Mouse (Mus musculus) thymus, adult 18-20 months (tissue): Measurements from ENCODE around the gene Rhoj.
A peak's percentile ranks its signal among the peaks of the same experiment; 100 is the strongest.
"Not testable (repeated sequence)": the region's sequence is repeated elsewhere in the genome, so short reads cannot be mapped to it uniquely, and the experiment has no call there.

Source experiments
- DNase-seq, 2 experiments: peaks; one replicate each; pipeline ENCODE4 v3.0.0; 2022; ENCODE audit warnings: mixed read lengths in 2 of 2

The Rhoj gene

DNA sequence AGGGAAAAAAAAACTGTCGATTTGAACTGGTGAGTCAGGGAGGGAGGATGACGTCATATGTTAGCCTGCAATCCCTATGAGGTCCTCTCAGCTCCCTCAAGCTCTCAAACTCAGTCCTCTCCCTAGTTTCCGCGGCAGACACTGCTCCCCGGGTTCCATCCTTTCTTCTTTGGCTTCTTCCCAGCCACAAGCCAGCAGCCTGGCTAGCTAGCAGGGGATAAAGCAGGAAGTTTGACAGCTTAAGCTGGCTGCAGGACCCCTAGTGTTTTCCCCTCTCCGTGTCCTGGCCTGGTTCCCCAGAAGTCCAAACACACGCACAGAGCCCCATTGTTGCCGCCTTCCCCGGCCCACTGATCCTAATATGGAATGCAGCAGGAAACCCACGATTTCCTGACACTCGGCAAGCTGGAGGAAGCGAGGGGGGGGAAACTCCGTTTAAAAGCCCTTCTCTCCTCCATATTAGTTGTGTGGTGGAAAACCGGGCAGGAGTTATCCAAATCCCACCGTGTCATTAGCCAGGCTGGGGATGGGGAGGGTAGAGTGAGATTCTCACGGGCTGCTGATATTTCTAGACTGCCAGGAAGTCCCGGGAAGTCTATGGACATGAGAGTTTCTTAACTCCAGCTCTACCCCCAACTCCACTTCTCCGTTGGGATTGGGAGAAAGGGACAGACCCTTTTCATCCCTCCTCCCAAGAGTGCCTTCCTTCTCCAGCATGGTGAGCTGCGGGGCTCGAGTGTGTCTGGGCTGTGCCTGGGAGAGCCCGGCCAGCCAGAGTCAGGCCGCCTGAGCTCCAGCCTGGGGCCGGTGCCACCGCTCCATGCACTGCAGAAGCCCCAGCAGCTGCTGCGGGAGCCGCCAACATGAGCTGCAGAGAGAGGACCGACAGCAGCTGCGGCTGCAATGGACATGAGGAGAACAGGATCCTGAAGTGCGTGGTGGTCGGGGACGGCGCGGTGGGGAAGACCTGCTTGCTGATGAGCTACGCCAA lies at the start of gene Rhoj:
Gene Rhoj (plus strand): TSS at position 362 of the 991 bp plus-strand sequence.
- DNase-seq: no peak

DNA sequence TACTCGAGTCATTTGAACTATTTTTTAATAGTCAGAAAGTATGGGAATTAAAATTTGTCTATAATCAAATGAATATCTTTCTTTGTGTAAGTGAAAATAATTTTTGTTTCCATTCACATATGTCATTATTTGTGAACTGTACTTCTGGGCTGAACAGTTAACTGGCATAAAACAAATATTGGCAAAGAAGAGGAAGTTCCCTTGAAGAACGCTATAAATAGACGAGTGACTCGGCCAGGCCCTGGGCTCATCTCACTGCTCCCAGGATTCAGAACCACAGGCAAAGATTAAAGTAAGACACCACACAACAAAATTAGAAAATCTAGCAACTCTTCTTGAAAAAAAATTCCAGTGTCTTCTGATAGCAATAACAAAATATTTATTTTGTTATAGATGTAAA lies 36.4 kb upstream of the Rhoj start:
- no peak for DNase-seq

DNA sequence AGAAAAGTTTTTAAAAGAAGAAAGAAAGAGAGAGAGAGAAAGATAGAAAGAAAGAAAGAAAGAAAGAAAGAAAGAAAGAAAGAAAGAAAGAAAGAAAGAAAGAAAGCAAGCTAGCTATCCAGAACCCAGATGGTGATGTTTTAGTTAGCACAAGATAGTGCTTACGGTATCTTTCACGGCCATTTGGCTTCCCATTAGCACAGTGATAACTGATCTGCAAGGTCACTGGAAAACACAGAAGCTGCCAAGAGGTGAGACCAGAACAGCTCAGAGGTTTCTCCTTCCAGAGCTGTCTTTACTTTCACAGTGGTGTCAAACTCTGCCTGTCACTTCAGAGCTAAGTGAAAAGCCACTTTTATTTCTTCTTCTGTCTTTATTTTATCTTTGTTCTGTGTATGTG lies 32.4 kb upstream of the Rhoj start:
- DNase-seq: no peak

DNA sequence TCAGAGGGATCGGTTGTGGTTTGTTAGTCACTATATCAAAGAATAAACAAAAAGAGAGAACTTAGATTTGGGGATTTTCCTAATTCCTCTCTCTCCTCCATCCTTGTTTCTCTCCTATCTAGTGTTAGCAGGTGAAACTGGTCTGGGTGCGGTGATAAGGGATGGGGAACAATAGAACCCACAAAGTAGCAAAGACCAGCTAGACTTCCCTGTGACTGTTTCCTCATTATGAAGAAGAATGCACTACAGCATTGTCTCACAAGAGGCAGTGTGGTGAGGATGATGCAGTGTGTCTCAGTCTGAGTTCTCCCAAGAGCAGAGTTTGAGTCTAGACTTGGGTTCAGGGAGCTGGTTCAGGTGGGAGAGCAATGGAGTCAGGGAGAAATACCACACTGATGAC lies 30.7 kb upstream of the Rhoj start:
- no peak for DNase-seq

DNA sequence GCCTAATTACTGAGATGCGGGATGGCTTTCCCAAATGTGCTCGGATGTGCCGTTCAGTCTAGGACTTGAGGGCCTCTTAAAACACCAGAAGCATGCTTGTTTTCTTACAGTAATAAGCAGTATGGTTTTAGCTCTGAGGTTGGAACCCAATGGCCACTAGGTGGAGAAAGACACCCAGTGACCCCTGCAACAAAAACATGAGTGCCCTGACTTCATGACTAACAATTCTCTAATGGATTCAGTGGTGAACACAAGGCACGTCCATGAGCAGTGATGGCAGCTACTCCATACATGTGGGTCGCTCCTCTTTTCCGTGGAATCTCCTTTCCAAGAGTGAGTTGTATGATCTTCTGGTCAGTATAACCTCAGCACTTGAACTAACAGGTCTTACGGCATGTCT lies 27.6 kb upstream of the Rhoj start:
- no peak for DNase-seq

DNA sequence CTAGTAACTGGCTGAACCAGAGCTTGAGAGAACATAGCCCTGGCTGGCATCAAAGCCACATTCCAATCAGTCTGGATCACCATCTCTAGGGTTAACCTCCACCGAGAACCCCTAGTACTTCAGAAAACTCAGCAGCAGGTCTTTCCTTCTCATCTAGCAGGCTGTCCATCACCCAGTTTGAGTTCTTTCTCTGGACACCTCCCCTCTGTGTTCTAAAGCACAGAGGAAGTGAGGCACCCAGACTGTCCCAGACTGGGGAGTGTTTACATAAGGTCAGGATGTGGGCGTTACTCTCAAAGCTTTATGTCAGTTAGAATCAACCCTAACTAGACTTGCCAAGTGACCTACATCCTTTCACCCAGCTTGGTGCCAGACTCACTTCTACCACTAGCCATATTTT lies 24.9 kb upstream of the Rhoj start:
- DNase-seq: peak; percentile 25 to 65

DNA sequence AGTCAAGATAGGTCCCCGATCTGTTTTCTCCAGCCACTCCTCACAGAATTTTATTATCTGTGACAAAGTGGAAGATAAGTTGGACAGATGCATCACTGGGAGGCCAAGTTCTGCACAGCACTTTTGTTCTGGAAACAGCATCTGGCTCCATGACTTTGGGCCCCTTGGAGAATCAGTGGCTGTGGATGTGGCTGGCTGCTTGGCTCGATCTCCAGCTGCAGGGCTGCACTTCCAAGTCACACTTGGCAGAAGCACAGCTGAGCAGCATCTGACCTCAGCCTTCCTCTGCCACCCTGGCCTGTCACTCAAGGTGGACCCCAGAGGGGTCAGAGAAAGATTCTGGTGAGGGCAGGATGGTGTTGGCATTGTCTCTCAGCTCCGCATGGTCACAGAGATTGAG lies 22.0 kb upstream of the Rhoj start:
- DNase-seq: no peak

DNA sequence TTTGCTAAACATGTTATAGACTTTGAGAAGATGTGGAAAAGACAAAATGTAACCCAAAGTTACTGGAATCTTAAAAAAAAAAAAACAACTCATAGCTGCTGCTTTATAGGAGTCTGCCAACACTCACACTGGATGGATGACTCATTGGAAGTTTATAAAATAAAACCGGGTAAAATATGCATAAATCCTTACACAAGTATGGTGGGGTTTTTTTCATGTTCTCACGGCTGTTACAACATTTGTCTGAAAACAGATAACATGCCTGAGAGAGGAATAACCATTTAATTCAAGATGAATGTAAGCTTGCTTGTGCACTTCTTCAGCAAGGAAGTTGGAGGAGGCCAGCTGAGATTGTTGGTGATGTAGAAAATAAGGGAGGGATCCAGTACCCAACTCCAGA lies 17.6 kb upstream of the Rhoj start:
- no peak for DNase-seq

DNA sequence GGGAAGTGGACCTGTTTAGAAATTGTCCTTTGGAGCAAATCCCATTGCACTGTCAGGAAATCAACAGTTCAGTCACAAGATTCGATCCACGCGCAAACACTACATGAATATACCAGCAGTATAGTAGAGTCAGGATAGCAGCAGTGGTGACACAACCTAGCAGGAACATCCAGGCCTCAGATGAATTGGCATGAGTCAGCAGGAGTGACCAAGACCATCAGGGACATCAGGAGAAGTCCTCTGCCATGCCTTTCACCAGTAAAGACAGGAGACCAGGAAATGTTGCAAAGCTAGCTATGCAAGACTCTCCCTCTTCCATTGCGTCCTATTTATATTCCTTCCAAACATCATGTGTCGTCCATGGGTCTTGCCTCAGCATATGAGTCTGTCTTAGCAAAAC lies 16.6 kb upstream of the Rhoj start:
- no peak for DNase-seq

DNA sequence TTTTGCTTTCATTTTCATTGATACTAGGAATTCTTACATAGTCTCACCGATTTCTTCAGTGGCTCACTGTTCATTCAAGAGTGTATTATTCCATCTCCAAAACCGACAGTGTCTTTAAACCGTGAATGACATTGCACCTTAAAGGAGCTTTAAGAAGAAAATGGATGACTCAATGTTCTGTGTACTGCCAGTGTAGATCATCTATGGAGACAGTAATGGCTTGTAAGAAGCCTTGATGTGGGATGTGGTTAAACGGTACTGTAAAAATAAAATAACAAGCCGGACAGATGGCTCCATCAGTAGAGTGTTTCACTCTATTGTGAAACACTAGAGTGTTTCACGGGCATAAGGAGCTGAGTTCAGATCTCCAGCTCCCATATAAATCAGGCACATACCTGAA lies 15.2 kb upstream of the Rhoj start:
- no peak for DNase-seq

DNA sequence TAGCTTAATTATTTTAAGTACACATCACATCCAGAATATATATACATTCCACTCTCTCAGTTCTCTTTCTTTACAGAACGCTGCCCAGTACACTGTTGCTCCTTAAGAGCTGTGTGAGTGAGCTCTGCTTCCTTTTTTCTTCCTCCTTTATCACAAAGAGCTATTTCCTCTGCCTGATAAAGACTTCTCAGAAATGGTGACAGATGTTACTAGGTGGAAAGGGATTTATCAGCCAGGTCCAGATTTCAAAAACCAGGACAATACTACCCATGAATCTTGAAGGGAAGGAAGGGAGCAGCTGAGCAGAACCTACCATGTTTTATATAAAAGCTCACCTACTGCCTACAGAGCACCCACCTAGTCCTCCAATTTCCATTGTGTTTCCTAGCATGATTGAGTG lies 8.3 kb upstream of the Rhoj start:
- DNase-seq: no peak

DNA sequence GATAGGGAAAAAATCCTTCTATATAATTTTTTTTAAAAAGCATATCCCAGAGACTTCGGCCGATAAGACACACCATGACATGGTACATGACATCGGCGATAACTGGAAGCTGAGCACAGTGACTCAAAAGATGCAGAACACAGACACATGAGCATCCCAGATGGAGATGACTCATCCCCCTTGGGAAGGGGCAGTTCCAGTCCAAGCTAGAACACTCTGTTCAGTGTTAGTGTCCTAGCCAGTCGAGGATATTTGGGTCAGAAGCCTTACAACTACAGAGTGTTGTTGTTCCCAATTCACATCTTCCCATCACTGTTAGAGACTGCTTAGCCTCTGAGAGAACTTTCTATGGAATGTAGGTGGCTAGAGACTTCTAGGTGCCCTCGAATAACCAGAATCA lies 4.0 kb upstream of the Rhoj start:
- no peak for DNase-seq

DNA sequence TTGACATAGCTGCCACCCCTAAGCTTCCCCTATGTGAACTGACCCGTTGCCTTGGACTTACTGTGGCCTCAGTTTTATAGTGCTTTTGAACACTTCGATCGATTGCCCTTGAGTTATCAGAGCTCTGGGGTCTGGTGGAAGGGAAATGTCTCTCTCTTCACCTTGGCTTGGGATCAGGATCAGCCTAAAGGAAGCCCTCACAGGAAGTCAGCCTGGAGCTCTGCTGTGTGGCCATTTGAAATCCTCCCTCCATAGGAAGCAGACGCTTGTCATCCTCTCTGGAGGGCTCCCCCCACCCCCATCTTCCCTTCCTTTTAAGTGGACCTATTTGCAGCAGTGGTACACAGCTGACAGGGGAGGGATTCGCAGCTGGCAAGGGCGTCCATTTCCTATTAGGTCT lies 1.6 kb downstream of the Rhoj start:
- DNase-seq: no peak

DNA sequence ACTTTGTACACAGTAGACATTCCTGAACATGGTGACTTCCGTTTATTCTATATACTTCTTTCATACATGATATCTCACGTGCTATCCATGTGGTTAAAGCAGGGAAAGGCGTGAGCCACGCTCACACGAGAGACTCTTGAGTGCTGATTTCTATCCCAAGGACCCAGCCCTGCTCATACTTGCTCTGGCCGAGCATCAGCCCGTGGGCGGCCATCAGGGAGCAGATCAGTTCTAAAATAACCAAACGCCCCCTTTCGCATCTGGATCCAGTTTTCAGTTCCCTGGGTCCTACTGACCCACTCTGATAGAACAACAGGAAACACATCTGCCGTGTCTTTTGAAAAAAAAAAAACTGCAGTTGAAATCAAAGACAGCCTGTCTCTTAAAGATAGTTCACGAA lies 2.6 kb downstream of the Rhoj start:
- DNase-seq: no peak

DNA sequence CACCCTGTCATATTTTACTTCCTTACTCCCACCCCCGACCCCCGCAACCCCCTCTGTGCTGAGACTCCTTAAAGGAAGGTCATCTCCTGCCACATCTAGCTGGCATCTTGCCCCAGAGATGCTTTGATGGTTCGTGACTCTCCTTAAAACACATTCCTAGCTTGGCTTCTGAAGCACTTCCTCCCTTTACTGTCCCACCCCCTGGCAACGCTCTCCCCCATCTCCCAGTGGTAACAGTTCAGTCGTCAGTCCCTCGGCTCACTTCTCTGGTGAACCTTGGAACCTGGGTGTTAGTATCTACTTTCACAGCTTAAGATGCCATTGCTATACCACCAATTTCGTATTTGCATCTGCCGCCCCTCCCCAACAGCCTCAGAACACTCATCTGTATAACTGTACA lies 3.8 kb downstream of the Rhoj start:
- no peak for DNase-seq

DNA sequence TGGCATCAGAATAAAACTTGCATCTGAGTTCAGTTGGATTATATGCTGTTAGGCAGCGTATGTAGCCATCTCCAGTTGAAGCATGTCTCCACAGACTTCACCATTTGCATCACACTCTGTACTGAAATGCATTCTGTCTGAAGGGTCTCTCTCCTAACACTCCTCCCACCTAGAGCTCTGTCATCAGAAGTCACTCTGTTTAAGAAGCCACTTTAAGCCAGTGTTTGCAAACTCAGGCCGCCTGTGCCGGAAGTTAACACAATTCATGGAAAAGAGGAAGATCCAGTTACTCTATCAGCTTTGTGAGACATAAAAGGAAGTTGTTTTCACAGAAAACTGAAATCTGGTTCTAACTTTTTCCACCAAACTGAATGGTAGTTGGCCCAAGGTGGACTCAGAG lies 5.9 kb downstream of the Rhoj start:
- DNase-seq: no peak

DNA sequence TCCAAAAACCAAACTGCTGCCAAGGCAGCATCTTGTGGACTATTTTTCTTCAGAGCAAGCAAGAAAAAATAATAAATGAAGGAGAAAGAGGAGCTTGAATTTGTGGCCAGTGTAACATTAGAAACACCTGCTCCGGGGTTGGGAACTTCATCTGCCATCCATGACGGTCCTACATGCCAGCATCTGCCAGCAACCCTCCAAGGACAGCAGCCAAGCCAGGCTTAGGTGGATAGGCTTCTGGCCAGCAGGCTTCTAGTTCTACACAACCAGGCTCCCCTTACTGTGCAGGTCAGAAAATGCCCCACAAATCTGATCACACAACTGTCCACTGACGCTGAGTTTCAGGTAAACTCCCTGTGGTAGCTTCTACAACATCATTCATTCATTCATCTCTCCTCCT lies 7.7 kb downstream of the Rhoj start:
- DNase-seq: no peak

DNA sequence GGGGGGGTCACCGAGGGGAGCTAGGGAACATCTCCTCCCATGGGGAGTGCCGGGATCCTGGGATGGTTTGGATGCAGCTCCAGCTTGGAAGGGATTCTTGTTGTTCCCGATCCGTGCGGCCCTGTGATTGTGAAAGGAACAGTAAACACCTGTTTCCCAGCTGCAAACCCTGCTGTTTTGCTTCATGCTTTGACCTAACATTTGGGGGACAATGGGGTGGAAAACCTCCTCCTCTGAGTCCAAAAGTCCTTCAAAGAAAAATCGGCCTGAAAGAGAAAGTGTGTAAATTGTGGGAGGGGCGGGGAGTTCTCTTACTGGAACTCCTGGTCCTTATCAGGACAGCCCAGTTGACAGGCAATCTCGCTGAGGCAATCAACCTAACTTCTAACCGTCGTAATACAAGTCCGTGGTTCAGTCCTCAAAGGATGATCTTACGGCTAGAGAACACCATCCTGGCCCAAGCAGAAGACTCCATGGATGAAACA lies 12.4 kb downstream of the Rhoj start:
- DNase-seq: no peak

DNA sequence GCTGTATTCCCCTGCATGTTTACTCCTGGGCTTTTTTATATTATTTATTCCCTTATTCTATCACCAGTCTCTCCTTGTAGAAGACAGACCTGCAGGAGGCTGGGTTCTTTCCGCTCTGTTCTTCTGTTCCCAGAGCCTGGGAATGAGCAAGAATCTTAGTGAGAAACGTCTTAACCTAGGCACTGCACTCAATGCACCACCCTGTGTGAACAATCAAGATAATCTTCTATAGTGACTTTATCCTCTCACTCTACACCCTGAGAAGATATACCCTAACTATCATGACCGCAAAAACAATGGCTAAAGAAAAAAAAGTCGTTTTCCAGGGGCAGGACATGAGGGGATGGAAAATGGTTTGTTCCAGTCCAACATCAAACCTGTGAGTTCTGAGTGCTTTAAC lies 13.1 kb downstream of the Rhoj start:
- DNase-seq: no peak

DNA sequence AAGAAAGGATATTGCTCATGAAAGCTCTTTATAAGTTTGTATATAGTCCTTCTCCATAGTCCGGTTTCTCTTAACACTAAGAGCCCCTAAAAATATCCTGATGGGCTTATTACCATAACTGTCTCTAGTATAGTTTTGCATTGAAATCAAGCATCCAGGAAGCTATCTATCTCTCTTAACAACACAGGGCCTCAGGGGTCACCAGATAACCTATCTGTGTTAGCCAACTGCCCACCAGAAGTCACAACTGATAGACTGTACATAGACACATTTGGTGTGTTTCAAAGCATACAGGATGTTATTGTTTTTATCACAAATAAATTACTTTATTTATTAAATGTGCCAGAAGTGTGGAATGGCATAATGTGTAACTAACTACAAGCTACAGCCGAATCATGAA lies 21.1 kb downstream of the Rhoj start:
- DNase-seq: no peak

DNA sequence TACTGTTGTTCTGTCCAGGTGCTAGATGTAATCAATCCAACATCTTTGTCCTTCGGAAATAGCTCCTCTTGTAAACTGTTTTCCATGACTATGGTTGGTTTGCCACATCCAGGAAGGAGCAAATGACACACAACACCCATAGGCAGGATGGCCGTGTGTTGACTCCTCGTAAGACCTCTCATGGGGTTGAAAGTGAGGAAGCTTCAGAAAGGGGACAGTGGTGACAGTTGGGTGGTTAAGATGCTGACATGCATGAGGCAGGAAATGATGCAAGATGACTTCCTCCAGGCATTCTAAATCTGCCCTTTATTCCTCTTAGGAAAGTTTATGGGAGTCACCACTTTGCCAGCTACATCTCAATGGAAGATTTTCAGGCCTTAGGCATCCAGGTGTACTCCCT lies 31.8 kb downstream of the Rhoj start:
- no peak for DNase-seq

DNA sequence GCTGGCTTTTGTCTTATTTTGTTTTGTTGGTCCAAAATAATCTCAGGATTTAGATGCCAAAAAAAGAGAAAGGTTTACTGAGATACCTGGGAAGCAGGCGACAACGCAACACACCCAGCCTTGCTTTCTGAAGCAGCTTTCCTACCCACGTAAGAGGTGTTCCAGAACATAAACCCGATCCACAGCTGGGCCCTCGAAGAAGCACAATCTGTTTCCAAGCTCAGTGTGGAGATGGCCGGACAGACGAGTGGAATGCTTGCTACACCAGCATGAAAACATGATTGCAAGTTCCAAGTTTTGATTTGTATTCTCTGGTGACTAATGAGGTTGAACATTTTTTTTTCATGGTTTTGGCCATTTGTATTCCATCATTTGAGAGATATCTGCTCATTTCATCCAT lies 32.2 kb downstream of the Rhoj start:
- DNase-seq: no peak

DNA sequence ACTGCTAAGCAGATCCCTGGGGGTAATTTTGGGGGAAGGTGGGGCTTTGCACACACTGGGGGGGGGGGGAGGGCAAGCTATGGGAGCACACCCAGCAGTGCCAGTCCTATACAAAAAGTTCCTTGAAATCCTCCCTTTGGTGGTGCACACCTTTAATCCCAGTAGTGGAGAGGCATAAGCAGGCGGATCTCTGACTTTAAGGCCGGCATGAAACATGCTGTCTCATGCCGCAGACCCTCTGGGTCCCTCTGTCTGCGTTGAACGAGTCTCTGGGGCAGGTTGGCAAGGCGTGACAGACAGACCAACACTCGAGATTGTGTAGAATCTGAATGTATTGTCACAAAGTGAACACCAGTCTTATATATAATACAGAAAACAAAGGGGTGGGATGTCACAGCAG lies 40.4 kb downstream of the Rhoj start:
- DNase-seq: no peak

DNA sequence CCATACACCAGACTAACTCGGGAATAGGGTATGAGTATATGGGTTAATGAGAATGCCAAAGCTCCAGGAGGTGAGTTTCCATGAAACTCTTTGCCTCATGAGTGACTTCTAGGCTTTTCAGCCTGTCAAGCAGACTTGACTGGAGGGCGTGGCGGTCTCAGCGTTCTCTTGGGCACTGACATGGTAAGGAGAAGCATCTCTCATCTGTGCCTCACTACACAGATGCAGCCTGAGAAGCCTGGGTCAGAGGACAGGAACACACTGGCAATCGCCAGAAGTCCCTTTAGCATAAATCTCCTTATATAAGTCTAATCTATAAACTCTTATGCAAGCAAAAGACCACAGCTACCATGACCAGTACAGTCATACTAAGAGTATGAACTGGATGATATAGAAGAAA lies 41.4 kb downstream of the Rhoj start:
- not testable (repeated sequence) for DNase-seq

DNA sequence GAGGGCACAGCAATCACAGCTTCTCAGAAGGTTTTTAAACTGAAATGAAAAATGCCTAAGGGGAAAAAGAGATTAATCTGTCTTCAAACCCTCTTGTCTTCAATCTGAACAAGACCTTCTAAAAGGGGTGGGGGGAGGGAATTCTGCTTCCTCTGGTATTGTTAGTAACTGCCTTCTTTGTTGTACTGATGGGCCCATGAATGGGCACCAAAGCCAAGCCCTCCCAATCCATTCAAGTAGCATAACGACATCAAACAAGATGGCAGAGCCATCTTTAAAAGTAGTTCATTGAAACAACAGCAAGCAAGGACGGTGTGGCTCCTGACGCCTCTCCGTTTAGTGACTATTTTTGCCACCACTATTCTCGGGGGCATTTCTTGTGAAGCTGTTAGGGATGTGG lies 42.6 kb downstream of the Rhoj start:
- no peak for DNase-seq
